Mouse (Mus musculus) CH12.LX (cell line): ENCODE measurements at regions not wholly inside any gene's neighbourhood (a gene's known extent, or its start where the extent isn't known, plus 50 kb on each side); places are given as distances from the start of the nearest gene placed in this dataset.

Experiments used
- DNase-seq: peaks from one replicate; pipeline ENCODE4 v3.0.0-alpha.2; 2013; ENCODE audit errors: extremely low read depth
- H3K27ac ChIP-seq: 2 replicates; pipeline ENCODE4 v1.5.1; 2012; ENCODE audit warnings: low read depth, mild to moderate bottlenecking, control low read depth, moderate library complexity; ENCODE audit not compliant: insufficient read depth
- H3K27me3 ChIP-seq: replicated peaks from 2 replicates; pipeline ENCODE3; 2012; ENCODE audit warnings: inconsistent platforms
- H3K36me3 ChIP-seq, 2 experiments: replicated peaks in 1 of 2; 2 replicates each; pipeline versions ENCODE3 to v1.6.1; 2012; ENCODE audit warnings: inconsistent platforms in 1 of 2, low read length in 1 of 2, mild to moderate bottlenecking in 1 of 2, mixed read lengths in 1 of 2, moderate library complexity in 1 of 2; ENCODE audit not compliant: control insufficient read depth in 1 of 2, insufficient read depth in 1 of 2
- H3K4me1 ChIP-seq, 2 experiments: 2 replicates each; pipeline ENCODE4 v1.6.1; 2012; ENCODE audit warnings: inconsistent platforms in 1 of 2, moderate library complexity in 1 of 2; ENCODE audit not compliant: insufficient read depth in 2 of 2, control insufficient read depth in 1 of 2
- H3K4me2 ChIP-seq: 2 replicates; pipeline ENCODE4 v1.6.1; 2012; ENCODE audit warnings: low read depth, mild to moderate bottlenecking, control low read depth; ENCODE audit not compliant: poor library complexity, insufficient read depth, severe bottlenecking
- H3K4me3 ChIP-seq, 3 experiments: fragments of 150-350 bp in 1 of 3; sonication (generic) in 1 of 3; replicated peaks in 1 of 3; 2 replicates each; pipeline versions ENCODE3 to v1.5.1; 2011 to 2012; ENCODE audit warnings: low read depth in 2 of 3, low read length in 2 of 3, mild to moderate bottlenecking in 2 of 3, moderate library complexity in 2 of 3, control low read depth in 1 of 3, improper control_type of control experiment in 1 of 3, inconsistent platforms in 1 of 3, mixed read lengths in 1 of 3; ENCODE audit not compliant: poor library complexity in 1 of 3
- H3K79me2 ChIP-seq: replicated peaks from 2 replicates; pipeline ENCODE4 v1.6.1; 2012; ENCODE audit warnings: mild to moderate bottlenecking, moderate library complexity; ENCODE audit not compliant: control insufficient read depth, poor library complexity, insufficient read depth, severe bottlenecking; ENCODE audit errors: extremely low read depth
- H3K9ac ChIP-seq: 2 replicates; pipeline ENCODE4 v1.6.1; 2012; ENCODE audit warnings: low read depth, mild to moderate bottlenecking, control low read depth, moderate library complexity; ENCODE audit not compliant: insufficient read depth
- H3K9me3 ChIP-seq: replicated peaks from 2 replicates; pipeline ENCODE3; 2012; ENCODE audit warnings: low read length, inconsistent platforms, mixed read lengths
- BHLHE40 ChIP-seq: IDR thresholded peaks from 2 replicates; pipeline ENCODE4 v1.6.1; 2011; ENCODE audit warnings: mild to moderate bottlenecking, low read depth, low read length, improper control_type of control experiment
- CHD1 ChIP-seq: IDR thresholded peaks from 2 replicates; pipeline ENCODE4 v1.6.1; 2012; ENCODE audit warnings: low read depth, low read length, improper control_type of control experiment, inconsistent platforms
- CHD2 ChIP-seq: IDR thresholded peaks from 2 replicates; pipeline ENCODE4 v1.6.1; 2011; ENCODE audit warnings: low read length, improper control_type of control experiment
- EP300 ChIP-seq: IDR thresholded peaks from 2 replicates; pipeline ENCODE4 v1.6.1; 2011; ENCODE audit warnings: low read length, improper control_type of control experiment
- ETS1 ChIP-seq: conservative IDR thresholded peaks from 2 replicates; pipeline ENCODE4 v1.6.1; 2012; ENCODE audit warnings: low read depth, mild to moderate bottlenecking, inconsistent platforms, low read length, improper control_type of control experiment, moderate library complexity
- GABPA ChIP-seq: IDR thresholded peaks from 2 replicates; pipeline ENCODE4 v1.6.1; 2012; ENCODE audit warnings: low read depth, low read length, improper control_type of control experiment, inconsistent platforms; ENCODE audit not compliant: insufficient replicate concordance
- HCFC1 ChIP-seq: IDR thresholded peaks from 2 replicates; pipeline ENCODE4 v1.6.1; 2012; ENCODE audit warnings: low read depth, mild to moderate bottlenecking, inconsistent platforms, low read length, improper control_type of control experiment
- IRF4 ChIP-seq: IDR thresholded peaks from 2 replicates; pipeline ENCODE4 v1.6.1; 2014; ENCODE audit warnings: low read depth, mild to moderate bottlenecking, inconsistent platforms, low read length, improper control_type of control experiment
- JUN ChIP-seq: IDR thresholded peaks from 2 replicates; pipeline ENCODE4 v1.6.1; 2011; ENCODE audit warnings: low read depth, mild to moderate bottlenecking, low read length, improper control_type of control experiment, moderate library complexity; ENCODE audit not compliant: insufficient read depth
- JUND ChIP-seq: conservative IDR thresholded peaks from 2 replicates; pipeline ENCODE4 v1.6.1; 2011; ENCODE audit warnings: low read depth, low read length, improper control_type of control experiment
- KAT2A ChIP-seq: IDR thresholded peaks from 2 replicates; pipeline ENCODE4 v1.6.1; 2012; ENCODE audit warnings: low read length, improper control_type of control experiment, inconsistent platforms; ENCODE audit not compliant: insufficient replicate concordance
- MAFK ChIP-seq: IDR thresholded peaks from 2 replicates; pipeline ENCODE4 v1.6.1; 2011; ENCODE audit warnings: low read length, improper control_type of control experiment; ENCODE audit not compliant: insufficient replicate concordance
- MAZ ChIP-seq: IDR thresholded peaks from 2 replicates; pipeline ENCODE4 v1.6.1; 2012; ENCODE audit warnings: low read depth, mild to moderate bottlenecking, inconsistent platforms, low read length, improper control_type of control experiment, moderate library complexity
- MXI1 ChIP-seq: IDR thresholded peaks from 2 replicates; pipeline ENCODE4 v1.6.1; 2011; ENCODE audit warnings: mild to moderate bottlenecking, low read depth, low read length, improper control_type of control experiment
- MYC ChIP-seq: IDR thresholded peaks from 2 replicates; pipeline ENCODE4 v1.6.1; 2011; ENCODE audit warnings: low read depth, mild to moderate bottlenecking, improper control_type of control experiment, low read length
- NELFE ChIP-seq: IDR thresholded peaks from 2 replicates; pipeline ENCODE4 v1.6.1; 2011; ENCODE audit warnings: low read depth, low read length, improper control_type of control experiment
- PAX5 ChIP-seq: IDR thresholded peaks from 2 replicates; pipeline ENCODE4 v1.6.1; 2012; ENCODE audit warnings: low read length, inconsistent platforms, mixed read lengths
- POLR2AphosphoS2 ChIP-seq: IDR thresholded peaks from 2 replicates; pipeline ENCODE4 v1.6.1; 2011; ENCODE audit warnings: low read depth, low read length, improper control_type of control experiment
- RCOR1 ChIP-seq: conservative IDR thresholded peaks from 2 replicates; pipeline ENCODE4 v1.6.1; 2012; ENCODE audit warnings: low read depth, mild to moderate bottlenecking, inconsistent platforms, low read length, improper control_type of control experiment
- SIN3A ChIP-seq: IDR thresholded peaks from 2 replicates; pipeline ENCODE4 v1.6.1; 2012; ENCODE audit warnings: low read length, improper control_type of control experiment, inconsistent platforms
- TBP ChIP-seq: conservative IDR thresholded peaks from 2 replicates; pipeline ENCODE4 v1.6.1; 2011; ENCODE audit warnings: low read depth, low read length, improper control_type of control experiment
- UBTF ChIP-seq: IDR thresholded peaks from 2 replicates; pipeline ENCODE4 v1.6.1; 2012; ENCODE audit warnings: low read depth, mild to moderate bottlenecking, inconsistent platforms, low read length, improper control_type of control experiment, moderate library complexity
- USF1 ChIP-seq: IDR thresholded peaks from 2 replicates; pipeline ENCODE4 v1.6.1; 2014; ENCODE audit warnings: low read depth, mild to moderate bottlenecking, inconsistent platforms, low read length, improper control_type of control experiment
- USF2 ChIP-seq: conservative IDR thresholded peaks from 2 replicates; pipeline ENCODE4 v1.6.1; 2011; ENCODE audit warnings: low read depth, low read length, improper control_type of control experiment
- ZNF384 ChIP-seq: IDR thresholded peaks from 2 replicates; pipeline ENCODE4 v1.6.1; 2012; ENCODE audit warnings: low read depth, low read length, improper control_type of control experiment, inconsistent platforms
- dilution Hi-C: fragments of 300-500 bp; cut with MboI; formaldehyde crosslinking; loops from 2 replicates; pipeline ENCODE4 v1.14.3; 2020; ENCODE audit warnings: low sequenced_read_pairs; ENCODE audit not compliant: extremely low pct_unique_long_range_greater_than_20kb, extremely low pct_ligation_motif_present
- in situ Hi-C: fragments of 300-500 bp; cut with MboI; formaldehyde crosslinking; loops from 3 replicates; pipeline ENCODE4 v1.14.3; 2019; ENCODE audit warnings: low sequenced_read_pairs, low pct_ligation_motif_present, low pct_unique_long_range_greater_than_20kb, mixed read lengths

- no peak overlapping the region for H3K4me2 ChIP-seq
- no peaks in the 10 kb centered on the region for H3K27me3 ChIP-seq
- TF ChIP-seq KAT2A: no peak
- TF ChIP-seq HCFC1: no peak
- no peak for TF ChIP-seq TBP
- TF ChIP-seq PAX5: no peak
- TF ChIP-seq MAZ: no peak
- TF ChIP-seq MAFK: no peak
- TF ChIP-seq ETS1: no peak
- no peak for TF ChIP-seq MYC
- TF ChIP-seq EP300: no peak
- no peak for TF ChIP-seq USF1
- TF ChIP-seq CHD2: no peak
- no peak for TF ChIP-seq POLR2AphosphoS2
- no peak for TF ChIP-seq SIN3A
- no peak for TF ChIP-seq JUND
- TF ChIP-seq JUN: no peak
- TF ChIP-seq GABPA: no peak
- TF ChIP-seq IRF4: no peak
- TF ChIP-seq USF2: no peak
- no peak for TF ChIP-seq UBTF
- TF ChIP-seq ZNF384: no peak
- no peaks in the 10 kb centered on the region for H3K36me3 ChIP-seq
- H3K9me3 ChIP-seq: no peaks in the 10 kb centered on the region
- no peaks in the 10 kb centered on the region for H3K4me1 ChIP-seq
- dilution Hi-C loops (no loop called here), in situ Hi-C loops (no loop called here)
- no peak overlapping the region for H3K4me3 ChIP-seq
- no peak for DNase-seq
- H3K9ac ChIP-seq: no peak overlapping the region
- no peak overlapping the region for H3K27ac ChIP-seq
- no peaks in the 10 kb centered on the region for H3K79me2 ChIP-seq
Measured at GRCm38 (mm10) chr16:44671551-44672421, 52.3 kb upstream of the Nepro start.

- Histone ChIP-seq H3K27ac (no peak overlapping the region), H3K4me3 (no peak overlapping the region), H3K9me3 (no peaks in the 10 kb centered on the region), H3K79me2 (no peaks in the 10 kb centered on the region), H3K9ac (no peak overlapping the region), H3K27me3 (no peaks in the 10 kb centered on the region), H3K4me1 (no peaks in the 10 kb centered on the region), H3K4me2 (no peak overlapping the region), H3K36me3 (no peaks in the 10 kb centered on the region)
- in situ Hi-C loops (no loop called here), dilution Hi-C loops (no loop called here)
- TF ChIP-seq CHD1: no peak
- no peak for TF ChIP-seq IRF4
- no peak for TF ChIP-seq NELFE
- no peak for TF ChIP-seq MAZ
- no peak for TF ChIP-seq RCOR1
- no peak for TF ChIP-seq JUND
- no peak for TF ChIP-seq ZNF384
- TF ChIP-seq MXI1: no peak
- no peak for TF ChIP-seq BHLHE40
- no peak for DNase-seq
Measured at GRCm38 (mm10) chr16:44668061-44668460, 56.0 kb upstream of the Nepro start.
